Mouse (Mus musculus): ENCODE measurements around the gene Ssc5d.
"Not testable (repeated sequence)": the region's sequence is repeated elsewhere in the genome, so short reads cannot be mapped to it uniquely, and the experiment has no call there.

The Ssc5d gene

GRCm38 (mm10) chr7:4925441-4926381 is at the start of gene Ssc5d:
TSS of gene Ssc5d (plus strand) at chr7:4925785.
- DNase-seq (ENCODE audit: low spot score): no peak

- peak; percentile 90 for DNase-seq (ENCODE audit: low spot score)
Observed at GRCm38 (mm10) chr7:4876753-4877221, 48.8 kb upstream of the Ssc5d start, which contains the start of gene Isoc2a. TSS of gene Isoc2a (plus strand) at chr7:4877153.

- no peak for DNase-seq (ENCODE audit: low spot score)
Observed at GRCm38 (mm10) chr7:4877226-4877625, 48.4 kb upstream of the Ssc5d start.

GRCm38 (mm10) chr7:4878186-4878585 is 47.4 kb upstream of the Ssc5d start:
- DNase-seq (ENCODE audit: low spot score): no peak

DNA sequence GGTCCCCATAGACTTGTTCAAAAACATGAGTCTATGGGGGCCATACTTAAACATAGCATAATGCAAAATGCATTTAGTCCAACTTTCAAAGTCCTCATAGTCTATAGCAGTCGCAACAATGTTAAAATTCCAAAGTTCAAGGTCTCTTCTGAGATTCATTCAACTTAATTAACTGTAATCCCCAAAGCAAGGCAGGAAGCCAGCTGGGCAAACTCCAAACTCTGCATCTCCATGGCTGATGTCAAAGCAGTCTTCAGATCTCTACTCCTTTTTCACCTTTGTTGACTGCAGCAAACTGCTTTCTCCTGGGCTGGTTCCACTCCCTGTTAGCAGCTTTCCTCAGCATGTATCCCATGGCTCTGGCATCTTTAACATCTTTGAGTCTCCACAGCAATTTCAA is 46.5 kb upstream of the Ssc5d start:
- not testable (repeated sequence) for DNase-seq (ENCODE audit: low spot score)

- DNase-seq (ENCODE audit: low spot score): no peak
Observed at GRCm38 (mm10) chr7:4886680-4887079, 38.9 kb upstream of the Ssc5d start.

GRCm38 (mm10) chr7:4895186-4895585 is 30.4 kb upstream of the Ssc5d start:
- DNase-seq (ENCODE audit: low spot score): no peak

- DNase-seq (ENCODE audit: low spot score): no peak
Observed at GRCm38 (mm10) chr7:4898851-4899648, 26.5 kb upstream of the Ssc5d start.

DNA sequence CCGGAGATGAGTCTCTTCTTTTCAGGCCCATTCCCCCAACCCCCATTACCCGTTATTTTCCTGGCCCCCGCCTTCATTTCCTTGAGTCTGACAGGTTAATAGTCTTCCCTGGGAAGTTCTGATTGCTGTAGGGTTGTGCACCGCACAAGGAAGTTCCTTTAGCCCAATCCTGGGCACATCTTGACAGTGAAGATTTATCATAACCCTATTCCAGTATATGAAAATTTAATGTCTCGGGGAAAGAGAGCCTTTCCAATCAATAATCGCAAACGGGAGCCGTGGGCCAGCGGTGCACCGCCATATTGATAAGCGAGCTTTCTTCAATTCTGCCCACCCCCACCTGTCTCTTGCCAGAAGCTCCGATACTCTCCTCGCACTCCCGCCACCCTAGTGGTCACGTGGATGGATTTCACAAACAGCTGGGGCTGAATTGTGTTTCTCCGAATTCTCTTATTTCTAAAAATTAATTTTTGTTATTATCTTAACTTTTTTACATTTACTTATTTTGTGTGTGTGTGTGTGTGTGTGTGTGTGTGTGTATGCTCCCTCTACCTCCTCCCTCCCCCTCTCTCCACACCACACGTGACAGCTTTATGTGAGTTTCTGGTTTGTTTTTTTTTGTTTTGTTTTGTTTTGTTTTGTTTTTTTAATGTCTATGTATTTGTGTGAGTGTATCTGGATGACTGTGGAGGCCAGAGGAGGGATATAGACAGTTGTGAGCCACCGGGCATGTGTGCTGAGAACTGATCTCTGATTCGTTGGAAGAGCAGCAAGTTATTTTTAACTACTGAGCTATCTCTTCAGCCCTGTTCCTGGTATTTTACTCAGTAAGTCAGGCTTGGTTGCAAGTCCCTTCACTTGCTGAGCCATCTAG is 25.7 kb upstream of the Ssc5d start:
- no peak for DNase-seq (ENCODE audit: low spot score)

GRCm38 (mm10) chr7:4900523-4900851 is 25.1 kb upstream of the Ssc5d start:
- no peak for DNase-seq (ENCODE audit: low spot score)

- no peak for DNase-seq (ENCODE audit: low spot score)
Observed at GRCm38 (mm10) chr7:4901171-4901570, 24.4 kb upstream of the Ssc5d start.

- DNase-seq (ENCODE audit: low spot score): no peak
Observed at GRCm38 (mm10) chr7:4902404-4902803, 23.2 kb upstream of the Ssc5d start.

GRCm38 (mm10) chr7:4906466-4906950 is 19.1 kb upstream of the Ssc5d start, which contains the start of gene Gm36210:
TSS of gene Gm36210 (minus strand) at chr7:4906516.
- no peak for DNase-seq (ENCODE audit: low spot score)

- no peak for DNase-seq (ENCODE audit: low spot score)
Observed at GRCm38 (mm10) chr7:4911561-4911960, 14.0 kb upstream of the Ssc5d start.

DNA sequence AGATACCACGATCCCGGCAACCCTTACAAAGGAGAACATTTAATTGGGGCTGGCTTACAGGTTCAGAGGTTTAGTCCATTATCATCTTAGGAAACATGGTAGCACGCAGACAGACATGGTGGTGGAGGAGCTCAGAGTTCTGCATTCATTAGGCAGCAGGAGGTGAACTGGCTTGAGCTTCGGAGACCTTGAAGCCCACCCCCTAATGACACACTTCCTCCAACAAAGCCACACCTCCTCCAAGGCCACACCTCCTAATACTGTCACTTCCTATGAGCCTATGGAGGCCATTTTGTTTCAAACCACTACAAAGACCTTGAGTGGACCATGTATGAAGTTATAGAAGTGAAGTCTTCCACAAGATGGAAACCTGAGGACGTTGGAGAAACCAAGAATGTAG is 13.3 kb upstream of the Ssc5d start:
- no peak for DNase-seq (ENCODE audit: low spot score)

- DNase-seq (ENCODE audit: low spot score): peak; percentile 83
Observed at GRCm38 (mm10) chr7:4915007-4915665, 10.4 kb upstream of the Ssc5d start, which contains the start of gene Zfp628. TSS of gene Zfp628 (plus strand) at chr7:4915217.

- DNase-seq (ENCODE audit: low spot score): no peak
Observed at GRCm38 (mm10) chr7:4915669-4916416, 9.7 kb upstream of the Ssc5d start.

DNA sequence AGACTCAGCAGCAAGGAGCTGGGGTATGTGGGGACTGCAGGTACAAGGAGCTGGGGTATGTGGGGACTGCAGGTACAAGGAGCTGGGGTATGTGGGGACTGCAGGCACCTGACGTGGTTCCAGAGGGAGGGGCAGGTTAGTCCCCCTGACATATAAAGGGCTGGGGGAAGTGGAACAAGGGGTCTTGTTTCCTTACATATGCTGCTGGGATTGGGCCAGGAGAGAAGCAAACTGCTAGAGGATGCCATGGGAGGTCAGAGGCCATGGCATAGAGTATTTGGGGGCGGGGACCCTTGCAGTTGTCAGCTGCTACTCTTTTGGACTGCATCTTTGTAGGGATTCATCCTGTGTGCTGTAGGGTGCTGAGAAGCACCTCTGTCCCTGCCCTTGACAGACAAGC is 8.1 kb upstream of the Ssc5d start:
- DNase-seq (ENCODE audit: low spot score): no peak

DNA sequence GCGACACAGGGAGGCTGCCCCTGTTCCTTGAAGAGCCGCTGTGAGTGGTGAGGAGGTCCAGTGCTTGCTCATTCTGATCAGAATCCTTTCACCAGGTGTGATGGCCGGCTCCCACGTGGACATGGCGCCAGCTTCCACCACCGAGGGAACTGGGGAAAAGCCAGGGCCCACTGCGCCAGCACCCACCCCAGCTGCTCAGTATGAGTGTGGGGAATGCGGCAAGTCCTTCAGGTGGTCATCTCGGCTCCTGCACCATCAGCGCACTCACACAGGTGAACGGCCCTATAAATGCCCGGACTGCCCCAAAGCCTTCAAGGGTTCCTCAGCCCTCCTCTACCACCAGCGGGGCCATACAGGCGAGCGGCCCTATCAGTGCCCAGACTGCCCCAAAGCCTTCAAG is 6.9 kb upstream of the Ssc5d start:
- DNase-seq (ENCODE audit: low spot score): no peak

DNA sequence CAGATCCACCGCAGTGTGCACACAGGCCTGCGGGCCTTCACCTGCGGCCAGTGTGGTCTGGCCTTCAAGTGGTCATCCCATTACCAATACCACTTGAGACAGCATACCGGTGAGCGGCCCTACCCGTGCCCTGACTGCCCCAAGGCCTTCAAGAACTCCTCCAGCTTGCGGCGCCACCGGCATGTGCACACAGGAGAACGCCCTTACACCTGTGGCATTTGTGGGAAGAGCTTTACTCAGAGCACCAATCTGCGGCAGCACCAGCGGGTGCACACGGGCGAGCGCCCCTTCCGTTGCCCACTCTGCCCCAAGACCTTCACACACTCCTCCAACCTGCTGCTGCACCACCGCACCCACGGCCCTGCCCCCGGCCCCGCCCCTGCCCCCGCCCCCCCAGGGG is 6.5 kb upstream of the Ssc5d start:
- no peak for DNase-seq (ENCODE audit: low spot score)

All from ovary, adult 18-20 months (tissue).